Mouse (Mus musculus): ENCODE measurements around the gene Naa50.

Naa50 gene

DNA sequence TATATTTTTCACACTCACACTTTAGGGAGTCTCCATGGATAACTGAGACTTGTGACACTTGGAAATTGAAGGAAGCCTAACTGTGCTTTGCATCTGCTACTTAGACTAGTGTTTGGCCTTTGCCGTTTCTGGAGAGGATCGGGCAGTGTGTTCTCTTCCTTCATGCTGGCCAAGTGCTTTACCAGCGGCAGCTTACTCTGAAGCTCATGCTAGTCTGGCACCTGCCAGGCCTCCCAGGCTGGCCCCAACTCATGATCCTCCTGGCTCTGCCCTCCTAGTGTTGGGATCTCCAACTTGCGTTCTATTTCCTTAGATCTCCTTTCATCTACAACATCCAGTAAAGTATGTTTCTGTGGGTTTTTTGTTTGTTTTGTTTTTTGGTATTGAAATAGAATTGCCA lies 60.5 kb downstream of the Naa50 start:
- no peak for DNase-seq (ENCODE audit: low spot score)

DNA sequence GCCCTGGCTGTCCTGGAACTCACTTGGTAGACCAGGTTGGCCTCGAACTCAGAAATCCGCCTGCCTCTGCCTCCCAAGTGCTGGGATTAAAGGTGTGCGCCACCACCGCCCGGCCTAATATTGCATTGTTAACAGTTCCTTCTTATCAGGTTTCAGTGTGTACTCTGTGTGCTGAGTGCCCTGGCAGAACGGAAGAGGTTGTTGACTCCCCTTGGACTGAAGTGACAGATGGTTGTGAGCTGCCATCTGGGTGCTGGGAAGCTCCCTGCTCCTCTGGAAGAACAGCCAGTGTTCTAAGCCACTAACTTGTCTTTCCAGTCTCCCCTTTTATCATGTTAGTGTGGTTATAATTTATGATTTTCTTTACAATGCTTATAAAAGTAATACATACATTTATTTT lies 64.7 kb downstream of the Naa50 start:
- no peak for DNase-seq (ENCODE audit: low spot score)

- no peak for DNase-seq (ENCODE audit: low spot score)
These were observed 66.3 kb downstream of the Naa50 start for GRCm38 (mm10) chr16:44205973-44206372.

DNA sequence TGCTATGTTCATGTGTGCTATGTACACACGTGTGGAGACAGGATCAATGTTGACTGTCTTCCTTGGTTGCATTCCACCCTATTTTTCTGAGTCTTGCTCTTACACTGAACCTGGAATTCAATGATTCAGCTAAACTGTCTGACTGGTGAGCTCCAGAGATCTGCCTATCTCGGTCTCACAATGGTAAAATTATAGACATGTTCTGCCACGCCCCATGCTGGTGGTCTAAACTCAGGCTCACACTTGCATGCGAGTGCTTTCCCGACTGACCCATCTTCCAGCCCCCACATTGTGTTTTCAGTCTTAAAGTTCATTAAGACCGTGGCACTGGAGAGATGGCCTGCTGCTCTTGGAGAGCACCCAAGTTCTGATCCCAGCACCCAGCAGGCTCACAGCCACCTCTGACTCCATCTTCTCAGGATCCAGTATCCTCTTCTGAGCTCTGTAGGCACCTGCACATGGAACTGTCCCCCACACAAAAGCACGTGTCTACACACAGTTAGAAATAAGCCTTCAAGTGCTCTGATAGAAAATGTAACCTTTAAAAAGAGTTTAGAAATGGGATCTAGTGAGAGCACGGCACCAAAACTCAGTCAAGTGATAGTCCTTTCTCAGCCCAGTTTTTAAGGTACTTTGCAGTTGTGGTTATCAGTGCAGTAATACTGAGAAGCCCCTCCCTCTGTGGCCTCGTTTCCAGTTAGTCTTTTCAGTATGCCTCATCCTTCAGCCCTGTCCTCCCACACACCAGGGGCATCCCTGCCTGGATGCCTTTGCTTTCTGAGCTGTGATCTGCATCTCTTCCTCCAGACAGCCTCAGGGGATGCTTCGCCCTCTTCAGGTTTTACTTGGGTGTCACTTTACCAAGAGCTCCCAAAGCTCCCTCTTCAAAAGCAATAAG lies 70.8 kb downstream of the Naa50 start:
- DNase-seq (ENCODE audit: low spot score), result no peak

- no peak for DNase-seq (ENCODE audit: low spot score)
These were observed 71.4 kb downstream of the Naa50 start for GRCm38 (mm10) chr16:44211054-44211414.

DNA sequence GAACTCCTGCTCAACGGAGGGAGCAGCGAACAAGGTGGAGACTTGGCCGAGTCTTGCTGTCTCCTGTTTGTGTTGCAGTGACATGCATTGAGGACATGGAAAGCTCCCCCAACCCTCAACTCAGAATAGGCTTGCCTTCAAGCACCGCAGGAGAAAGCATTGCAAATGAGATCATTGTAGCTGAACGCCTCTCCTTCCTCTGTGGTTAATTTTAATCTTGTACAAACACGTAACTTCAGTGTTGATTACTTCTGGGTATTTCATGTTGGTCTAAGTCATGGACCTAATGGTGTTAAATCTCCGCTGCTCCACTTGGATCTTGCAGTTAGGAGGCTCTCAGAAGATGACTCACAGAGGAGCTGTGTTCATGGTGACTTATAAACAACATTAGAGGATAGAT lies 73.1 kb downstream of the Naa50 start:
- no peak for DNase-seq (ENCODE audit: low spot score)

Measured in ovary, adult 18-20 months (tissue).